Mouse (Mus musculus) embryonic facial prominence, embryonic 14.5 days (tissue): ENCODE measurements around the gene Flot1. TPM values are rescaled to one million over a fixed set of nuclear protein-coding genes. Genes with fewer than 3 reads are reported as not detected.

Experiments used
- ATAC-seq: fragments of 200-750 bp; cut with Nextera tagmentation; 2 replicates; pipeline ENCODE4 v1.8.0; 2017; ENCODE audit warnings: low read depth, moderate number of reproducible peaks, moderate TSS enrichment
- DNase-seq: peaks from one replicate; pipeline ENCODE4 v3.0.0-alpha.2; 2015; ENCODE audit warnings: low spot score
- H3K27ac ChIP-seq: fragments of 300-500 bp; sonication (generic); replicated peaks from 2 replicates; pipeline ENCODE4 v1.5.1; 2014; ENCODE audit warnings: low read depth, mild to moderate bottlenecking, low read length, moderate library complexity
- H3K27me3 ChIP-seq: fragments of 300-500 bp; sonication (generic); replicated peaks from 2 replicates; pipeline ENCODE4 v1.6.1; 2014; ENCODE audit warnings: low read length; ENCODE audit not compliant: control insufficient read depth, insufficient read depth
- H3K36me3 ChIP-seq: fragments of 300-500 bp; sonication (generic); 2 replicates; pipeline ENCODE4 v1.6.1; 2014; ENCODE audit warnings: low read length, mixed read lengths; ENCODE audit not compliant: control insufficient read depth, insufficient read depth
- H3K4me1 ChIP-seq: fragments of 300-500 bp; sonication (generic); 2 replicates; pipeline ENCODE4 v1.6.1; 2014; ENCODE audit warnings: antibody characterized with exemption, low read length; ENCODE audit not compliant: control insufficient read depth, insufficient read depth
- H3K4me2 ChIP-seq: fragments of 300-500 bp; sonication (generic); 2 replicates; pipeline ENCODE4 v1.6.1; 2014; ENCODE audit warnings: low read depth, mild to moderate bottlenecking, low read length, moderate library complexity, mixed read lengths
- H3K4me3 ChIP-seq: fragments of 300-500 bp; sonication (generic); 2 replicates; pipeline ENCODE4 v1.5.1; 2014; ENCODE audit warnings: low read depth, mild to moderate bottlenecking, low read length
- H3K9ac ChIP-seq: fragments of 300-500 bp; sonication (generic); 2 replicates; pipeline ENCODE4 v1.6.1; 2014; ENCODE audit warnings: low read depth, mild to moderate bottlenecking, low read length, moderate library complexity, mixed read lengths
- H3K9me3 ChIP-seq: fragments of 300-500 bp; sonication (generic); 2 replicates; pipeline ENCODE4 v1.6.1; 2016; ENCODE audit warnings: low read length; ENCODE audit not compliant: control insufficient read depth
- WGBS: fragments of 180-500 bp; shearing (Covaris S2); extraction: QIAGEN DNeasy Blood & Tissue Kit; methylation state at CpG from one replicate; pipeline ENCODE4 v1.1.7; 2014; 5-methylcytosine and 5-hydroxymethylcytosine counted together
- polyA plus RNA-seq: library from polyadenylated mRNA; unstranded; fragments of >200 nt; fragmentation: Nextera tagmentation; extraction: Ambion mirVana; gene quantifications from 2 replicates; pipeline ENCODE4 v1.2.1, GENCODE M21; 2014

The Flot1 gene
- polyA plus RNA-seq, 1 experiment from 2014 or later = 49.0 TPM

- peak; percentile 80 for DNase-seq
- peak; percentile 62; the same call in 1 of the 2 replicates for ATAC-seq
- Histone ChIP-seq H3K36me3 (no peaks in the 10 kb centered on the region), H3K27me3 (no peaks in the 10 kb centered on the region), H3K27ac (peak overlapping the region; percentile 10; the same call in 1 of the 2 replicates), H3K9ac (no peak overlapping the region), H3K9me3 (0 out of 2 replicates have a peak, but pooled peaks cover 5% of the 10 kb centered on the region), H3K4me3 (no peak overlapping the region), H3K4me2 (no peak overlapping the region), H3K4me1 (peaks cover 4% of the 10 kb centered on the region)
- whole genome bisulfite sequencing = 35% methylated on average over 6 of the region's 6 CpGs
Measured at GRCm38 (mm10) chr17:35803020-35803419, 20.0 kb upstream of the Flot1 start.

DNA sequence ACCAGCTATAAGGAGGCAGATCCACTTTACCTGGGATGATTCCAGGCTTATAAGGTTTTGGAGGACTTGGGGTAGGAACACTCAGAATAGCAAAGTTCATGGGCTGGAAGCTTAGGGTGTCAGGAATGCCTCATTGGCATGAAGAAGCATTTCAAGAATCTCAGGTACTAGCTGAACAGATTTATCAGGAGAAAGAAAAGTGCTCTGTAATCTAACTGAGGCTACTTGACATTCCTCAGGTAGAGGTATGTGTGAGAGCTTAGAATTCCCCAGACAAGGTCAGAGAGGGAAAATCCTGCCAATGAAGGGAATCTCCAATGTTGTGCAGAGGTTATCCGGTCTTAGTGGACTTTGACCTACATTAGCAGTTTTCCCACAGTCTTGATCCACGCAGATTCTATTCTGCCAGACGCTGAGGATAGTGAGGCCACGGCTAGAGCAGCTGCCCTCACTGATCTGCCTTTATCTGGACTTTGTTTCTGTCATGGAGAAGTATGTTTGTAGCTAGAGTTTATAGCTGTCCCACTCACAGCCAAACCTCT lies 19.1 kb upstream of the Flot1 start:
- no peak for DNase-seq
- Histone ChIP-seq H3K27me3 (no peaks in the 10 kb centered on the region), H3K9me3 (no peaks in the 10 kb centered on the region), H3K27ac (no peak overlapping the region; the same call in 1 of the 2 replicates), H3K9ac (no peak overlapping the region), H3K4me2 (no peak overlapping the region), H3K36me3 (no peaks in the 10 kb centered on the region), H3K4me3 (no peak overlapping the region), H3K4me1 (peaks cover 4% of the 10 kb centered on the region)
- WGBS = 72% methylated on average over 4 of the region's 4 CpGs
- no peak for ATAC-seq

- peak overlapping the region; percentile 58 for H3K27ac ChIP-seq
Measured at GRCm38 (mm10) chr17:35808073-35808472, 15.0 kb upstream of the Flot1 start.

GRCm38 (mm10) chr17:35809395-35809794 lies 13.6 kb upstream of the Flot1 start:
- Histone ChIP-seq H3K27me3 (no peaks in the 10 kb centered on the region), H3K9ac (no peak overlapping the region), H3K9me3 (no peaks in the 10 kb centered on the region), H3K27ac (no peak overlapping the region), H3K36me3 (no peaks in the 10 kb centered on the region), H3K4me3 (no peak overlapping the region), H3K4me2 (no peak overlapping the region), H3K4me1 (peaks cover 24% of the 10 kb centered on the region)
- ATAC-seq (no peak), DNase-seq (no peak)
- WGBS = 90% methylated on average over 11 of the region's 11 CpGs

More at GRCm38 (mm10) chr17:35808073-35808472, 15.0 kb upstream of the Flot1 start:
- DNase-seq = peak; percentile 68
- Histone ChIP-seq H3K4me1 (peaks cover 15% of the 10 kb centered on the region), H3K9me3 (no peaks in the 10 kb centered on the region), H3K9ac (no peak overlapping the region), H3K27me3 (no peaks in the 10 kb centered on the region), H3K36me3 (no peaks in the 10 kb centered on the region), H3K4me3 (no peak overlapping the region), H3K4me2 (no peak overlapping the region)
- peak; percentile 14; the same call in 1 of the 2 replicates for ATAC-seq
- 47% methylated on average over 9 of the region's 9 CpGs for WGBS

DNA sequence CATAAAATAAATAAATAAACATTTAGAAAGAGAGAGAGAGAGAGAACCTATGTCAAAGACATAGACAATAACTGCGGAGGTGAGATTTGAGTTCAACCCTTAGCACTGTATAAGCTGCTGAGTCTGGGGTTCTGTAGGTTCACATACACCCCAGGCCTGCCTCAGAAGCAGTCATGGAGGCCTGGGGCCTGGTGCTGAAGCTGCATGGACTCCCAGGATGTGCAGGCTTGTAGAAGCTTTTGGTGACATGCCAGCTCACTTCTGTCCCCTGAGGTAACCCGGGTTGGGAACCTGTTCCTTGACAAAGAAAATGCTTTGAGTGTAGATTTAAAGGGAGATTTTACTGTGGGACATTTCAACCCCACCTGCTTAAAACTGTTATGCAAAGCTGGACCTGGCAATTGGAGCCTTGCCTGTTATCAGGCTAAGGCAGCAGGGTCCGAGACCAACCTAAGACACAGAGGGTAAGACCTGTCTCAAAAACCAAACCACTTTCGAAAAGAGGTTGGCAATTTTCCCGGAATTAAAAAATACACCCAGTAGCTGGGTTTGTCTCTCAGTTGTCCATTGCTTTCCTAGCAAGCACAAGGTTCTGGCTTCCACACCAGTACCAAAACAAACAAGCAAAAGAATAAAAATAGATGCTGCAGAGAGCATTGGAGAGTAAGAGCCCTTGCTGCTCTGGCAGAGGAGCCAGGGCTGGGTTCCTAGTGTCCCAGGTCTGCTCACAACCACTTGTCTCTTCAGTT lies 12.0 kb upstream of the Flot1 start:
- H3K4me3 ChIP-seq = no peak overlapping the region
- no peaks in the 10 kb centered on the region for H3K27me3 ChIP-seq
- ATAC-seq (no peak), DNase-seq (no peak)
- H3K4me1 ChIP-seq = peaks cover 32% of the 10 kb centered on the region
- WGBS = 73% methylated on average over 5 of the region's 5 CpGs
- no peaks in the 10 kb centered on the region for H3K9me3 ChIP-seq
- no peak overlapping the region for H3K27ac ChIP-seq
- no peak overlapping the region for H3K9ac ChIP-seq
- H3K4me2 ChIP-seq = no peak overlapping the region
- H3K36me3 ChIP-seq = no peaks in the 10 kb centered on the region

- Histone ChIP-seq H3K27me3 (no peaks in the 10 kb centered on the region), H3K4me1 (peaks cover 44% of the 10 kb centered on the region), H3K4me3 (no peak overlapping the region), H3K9me3 (no peaks in the 10 kb centered on the region), H3K4me2 (no peak overlapping the region), H3K36me3 (no peaks in the 10 kb centered on the region), H3K9ac (no peak overlapping the region), H3K27ac (peak overlapping the region; percentile 78)
- DNase-seq (no peak), ATAC-seq (no peak)
- WGBS = 61% methylated on average over 5 of the region's 5 CpGs
Measured at GRCm38 (mm10) chr17:35812307-35812706, 10.7 kb upstream of the Flot1 start.

DNA sequence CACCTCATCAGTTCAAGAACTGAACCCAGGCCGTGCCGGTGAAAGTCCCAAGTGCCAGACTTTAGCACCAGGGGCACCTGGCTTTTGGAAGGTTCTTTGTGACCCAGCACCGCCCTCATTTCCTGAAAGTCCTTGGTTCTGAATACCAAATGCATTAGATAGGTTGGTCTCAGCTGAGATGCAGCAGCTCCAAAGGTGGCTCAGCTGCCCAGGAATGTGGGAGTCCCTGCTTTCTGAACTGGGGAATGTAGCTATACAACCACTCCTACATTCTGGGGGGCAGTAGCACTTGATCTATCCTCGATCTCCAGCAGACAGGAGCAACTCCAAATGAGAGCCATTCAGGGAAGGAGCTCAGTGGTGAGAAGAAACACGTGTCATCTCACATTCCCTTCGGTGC lies 10.3 kb upstream of the Flot1 start:
- H3K36me3 ChIP-seq = no peaks in the 10 kb centered on the region
- peak overlapping the region; percentile 78 for H3K27ac ChIP-seq
- H3K9me3 ChIP-seq = no peaks in the 10 kb centered on the region
- no peak overlapping the region for H3K4me3 ChIP-seq
- 40% methylated on average over 6 of the region's 6 CpGs for WGBS
- peak overlapping the region; percentile 3; the same call in 1 of the 2 replicates for H3K4me2 ChIP-seq
- ATAC-seq (peak; percentile 58), DNase-seq (no peak)
- H3K27me3 ChIP-seq = no peaks in the 10 kb centered on the region
- H3K9ac ChIP-seq = no peak overlapping the region
- peaks cover 48% of the 10 kb centered on the region for H3K4me1 ChIP-seq

DNA sequence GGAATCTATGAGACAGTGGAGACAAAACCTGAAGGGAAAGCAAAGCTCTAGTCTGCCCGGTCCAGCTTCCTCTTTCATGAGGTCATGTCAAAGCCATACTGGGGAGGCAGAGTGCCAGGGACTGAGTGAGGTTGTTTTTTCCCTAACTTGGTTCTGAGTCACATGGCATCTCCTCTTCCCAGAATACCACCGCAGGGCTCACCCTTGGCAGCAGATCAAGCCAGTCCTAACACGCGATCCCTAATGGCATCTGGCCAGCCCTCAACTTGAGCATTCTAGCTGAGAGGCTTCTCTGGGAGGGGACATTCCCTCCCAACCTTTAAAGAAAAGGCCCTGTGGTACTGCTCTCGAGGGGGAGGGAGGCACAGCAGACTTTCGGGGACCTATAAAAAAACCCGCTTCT lies 9.8 kb upstream of the Flot1 start:
- Histone ChIP-seq H3K9ac (no peak overlapping the region), H3K4me1 (peaks cover 48% of the 10 kb centered on the region), H3K36me3 (no peaks in the 10 kb centered on the region), H3K27me3 (no peaks in the 10 kb centered on the region), H3K9me3 (no peaks in the 10 kb centered on the region), H3K27ac (peak overlapping the region; percentile 78), H3K4me3 (no peak overlapping the region), H3K4me2 (peak overlapping the region; percentile 3; the same call in 1 of the 2 replicates)
- ATAC-seq (peak; percentile 82), DNase-seq (peak; percentile 97)
- 15% methylated on average over 7 of the region's 7 CpGs for WGBS
